Mouse (Mus musculus) cerebellum, adult 2 months (tissue): ENCODE measurements around the gene Blm.

ENCODE experiments used
- CTCF ChIP-seq: fragments of 200-500 bp; IDR thresholded peaks from 2 replicates; pipeline ENCODE4 v1.5.1; 2011; ENCODE audit warnings: low read depth, mild to moderate bottlenecking, control low read depth, low read length, moderate library complexity, borderline replicate concordance; ENCODE audit not compliant: insufficient read depth
- POLR2A ChIP-seq: fragments of 200-500 bp; IDR thresholded peaks from 2 replicates; pipeline ENCODE4 v1.6.1; 2011; ENCODE audit warnings: low read length, control low read depth, borderline replicate concordance; ENCODE audit not compliant: insufficient read depth

DNA sequence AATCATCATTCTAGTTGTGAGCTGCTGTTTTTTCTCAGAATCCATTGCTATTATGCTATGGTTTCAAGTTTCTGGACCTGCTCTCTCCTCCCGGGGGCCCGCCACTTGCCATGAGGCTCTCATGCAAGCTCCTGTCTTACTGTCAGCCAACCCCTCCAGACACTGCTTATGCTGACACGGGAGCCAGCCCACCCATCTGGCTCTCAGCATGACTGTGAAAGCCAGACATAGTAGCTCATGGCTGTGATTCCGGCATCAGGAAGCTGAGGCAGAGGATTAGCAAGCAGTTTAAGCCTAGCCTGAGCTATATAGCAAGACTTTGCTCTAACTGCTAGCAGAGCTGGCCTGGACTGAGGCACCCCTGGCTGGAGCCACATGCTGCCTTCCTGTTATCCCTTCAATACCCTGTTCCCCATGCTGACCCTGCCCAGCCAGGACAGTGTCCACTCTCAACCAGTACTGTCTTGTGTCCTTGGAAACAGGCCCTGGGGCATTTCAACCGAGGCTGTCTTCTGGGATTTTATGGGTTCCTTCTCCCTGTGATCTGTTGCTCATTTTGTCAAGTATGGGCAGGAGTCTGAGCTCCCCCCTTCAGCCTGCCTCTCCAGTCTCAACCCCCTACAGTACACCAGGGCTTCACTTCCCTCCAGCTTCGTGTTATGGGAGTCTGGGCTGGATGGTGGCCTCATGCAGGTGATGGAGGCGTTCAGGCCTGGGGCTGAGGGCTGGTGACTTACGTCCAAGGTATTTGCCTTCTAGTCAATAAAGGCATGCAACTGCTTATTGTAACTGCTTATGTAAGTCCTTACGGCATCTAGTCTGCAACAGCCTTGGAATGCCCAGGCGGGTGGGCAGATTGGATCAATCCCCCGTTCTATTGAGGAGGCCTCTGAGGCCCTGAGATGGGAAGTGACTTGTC, 92.7 kb downstream of the Blm start:
- TF ChIP-seq POLR2A = no peak
- TF ChIP-seq CTCF = no peak
